ENCODE assay signal across 22 mouse cellular contexts in the genomic region with DNA sequence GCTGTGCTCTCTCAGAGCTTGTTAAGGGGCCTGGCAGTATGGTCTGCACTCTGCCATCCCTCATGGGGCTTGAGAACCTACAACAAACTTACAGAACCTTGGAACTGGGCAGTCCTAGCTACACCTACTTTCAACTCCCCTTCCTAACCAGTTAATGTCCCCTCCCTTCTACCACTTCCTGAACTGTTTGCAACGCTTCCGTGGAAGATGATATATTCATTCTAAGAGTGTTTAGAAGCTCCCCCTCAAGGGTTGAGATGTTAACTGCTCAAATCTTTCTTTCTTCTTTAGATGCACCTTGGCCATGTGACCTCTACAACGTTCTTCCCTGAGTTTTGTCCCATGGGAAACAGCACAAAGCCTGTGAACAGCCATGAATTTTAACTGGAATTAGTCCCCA.
DNase-seq lines count a peak whose midpoint lies in the region; ATAC-seq and TF ChIP-seq lines count a peak whose summit lies in the region.
"Had no signal": no experiment of that assay in that cellular context is flagged by ENCODE, and none has a peak within 500 bp of the region (broad histone marks: within the 10 kb centered on the region; RNA-seq: fewer than 3 reads in every experiment).

No protein-coding gene starts in this region.

- H3K9ac ChIP-seq in midbrain, postnatal 0 days (replicated peaks; ENCODE audit: low read length, poor library complexity, severe bottlenecking): no peak overlapping the region
- H3K9ac ChIP-seq: forebrain, embryonic 13.5 days; hindbrain, embryonic 14.5 days; intestine, embryonic 15.5 days; liver, embryonic 15.5 days; lung, embryonic 15.5 days had no signal

- no peak overlapping the region for H3K27ac ChIP-seq in midbrain, postnatal 0 days (ENCODE audit: low read depth, low read length)
- H3K27ac ChIP-seq: forebrain, embryonic 13.5 days; hindbrain, embryonic 14.5 days; intestine, embryonic 15.5 days; left cerebral cortex, adult 2 months; liver, embryonic 15.5 days; lung, embryonic 15.5 days had no signal

- H3K27me3 ChIP-seq in midbrain, postnatal 0 days (ENCODE audit: insufficient read depth, low read length): no peaks in the 10 kb centered on the region
- H3K27me3 ChIP-seq: forebrain, embryonic 13.5 days; intestine, embryonic 15.5 days; liver, embryonic 15.5 days; lung, embryonic 15.5 days had no signal

- 0 out of 2 replicates have a peak, but pooled peaks cover 8% of the 10 kb centered on the region for H3K9me3 ChIP-seq in midbrain, postnatal 0 days (ENCODE audit: low read length)
- H3K9me3 ChIP-seq: intestine, embryonic 15.5 days; liver, embryonic 15.5 days had no signal

- H3K4me3 ChIP-seq in midbrain, postnatal 0 days (ENCODE audit: low read depth, low read length): no peak overlapping the region
- H3K4me3 ChIP-seq: forebrain, embryonic 13.5 days; intestine, embryonic 15.5 days; left cerebral cortex, adult 2 months; liver, embryonic 15.5 days; lung, embryonic 15.5 days had no signal

- DNase-seq in CD4-positive, CD25-positive, alpha-beta regulatory T cell, adult 2 months (ENCODE audit: low read depth, low spot score): peak; percentile 50
- peak; percentile 10 for DNase-seq in T-cell, adult 2 months (ENCODE audit: low spot score)
- DNase-seq in induced T-regulatory cell, adult 2 months (ENCODE audit: low read depth): peak; percentile 52
- DNase-seq in layer of hippocampus, adult 9-11 months: no peak
- DNase-seq in ovary, postnatal 14 days (ENCODE audit: low spot score): no peak
- no peak for DNase-seq in midbrain, postnatal 0 days (ENCODE audit: low spot score)
- DNase-seq: adrenal gland, adult 2 months; cerebellum, adult 11-12 months; cerebellum, postnatal 14 days; embryo, embryonic 11 days; gastrocnemius, postnatal 36 days; kidney, adult 8-10 months; kidney, postnatal 14 days; lung, postnatal 36 days; right cerebral cortex, adult 18-20 months had no signal

- peak; percentile 46; the same call in 1 of the 2 replicates for ATAC-seq in neutrophil, adult 5-6 weeks (ENCODE audit: extremely low read depth, insufficient number of reproducible peaks, low FRiP score, poor library complexity, severe bottlenecking)
- no peak for ATAC-seq in midbrain, postnatal 0 days (ENCODE audit: low FRiP score)
- ATAC-seq: forebrain, embryonic 13.5 days; intestine, embryonic 15.5 days had no signal

- TF ChIP-seq CTCF in midbrain, postnatal 0 days (IDR thresholded peaks at IDR 0.05): no peak

- no peaks in the 10 kb centered on the region for H3K4me1 ChIP-seq in midbrain, postnatal 0 days (ENCODE audit: insufficient read depth, low read length)
- H3K4me1 ChIP-seq: forebrain, embryonic 13.5 days; intestine, embryonic 15.5 days; lung, embryonic 15.5 days had no signal

- H3K4me2 ChIP-seq in midbrain, postnatal 0 days (ENCODE audit: low read depth, low read length, poor library complexity, severe bottlenecking): no peak overlapping the region
- H3K4me2 ChIP-seq: forebrain, embryonic 13.5 days; hindbrain, embryonic 14.5 days; intestine, embryonic 15.5 days; liver, embryonic 15.5 days; lung, embryonic 15.5 days had no signal

- H3K36me3 ChIP-seq in midbrain, postnatal 0 days (ENCODE audit: insufficient read depth, low read length): no peaks in the 10 kb centered on the region
- H3K36me3 ChIP-seq: intestine, embryonic 15.5 days; liver, embryonic 15.5 days; lung, embryonic 15.5 days had no signal

- 85% methylated on average over 3 of the region's 3 CpGs for WGBS in midbrain, postnatal 0 days

Comparison
In these comparisons a context has a peak if more than half of its experiments do, and no peak if none do; other contexts are left out.
1. DNase-seq: peak in CD4-positive, CD25-positive, alpha-beta regulatory T cell, adult 2 months (single experiment), T-cell, adult 2 months (single experiment) and induced T-regulatory cell, adult 2 months (single experiment); none in layer of hippocampus, adult 9-11 months (single experiment), ovary, postnatal 14 days (single experiment) and midbrain, postnatal 0 days (single experiment).